Comparison of ENCODE assay signal across 8 mouse cellular contexts in the genomic region with DNA sequence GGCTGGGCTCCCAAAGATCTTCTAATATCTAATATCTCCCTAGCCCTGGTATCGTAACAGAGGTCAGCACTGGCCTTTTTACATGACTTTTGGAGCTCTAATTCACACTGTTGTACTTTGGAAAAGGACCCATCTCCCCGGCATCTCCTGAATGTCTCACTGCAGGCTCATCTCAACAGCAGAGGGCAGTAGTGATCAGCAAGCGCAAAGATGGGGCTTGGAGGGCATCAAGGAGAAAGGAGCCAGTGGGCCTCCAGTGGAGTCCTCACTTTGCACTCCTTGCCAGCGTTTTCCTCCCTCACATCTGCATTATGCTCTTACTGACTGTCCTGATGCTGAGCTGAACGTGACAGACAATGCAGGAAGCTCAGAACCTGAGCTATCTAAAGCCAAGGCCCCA. TPM values are rescaled to one million over a fixed set of nuclear protein-coding genes. Genes with fewer than 3 reads are reported as not detected.
A peak's percentile ranks its signal among the peaks of the same experiment; 100 is the strongest.
DNase-seq lines count a peak whose midpoint lies in the region; ATAC-seq and TF ChIP-seq lines count a peak whose summit lies in the region.

No protein-coding gene starts in this region.

- no peaks in the 10 kb centered on the region for H3K27me3 ChIP-seq in hindbrain, embryonic 11.5 days (ENCODE audit: control insufficient read depth, insufficient read depth, low read length)
- 0 out of 2 replicates have a peak, but pooled peaks cover under 1% of the 10 kb centered on the region for H3K27me3 ChIP-seq in hindbrain, embryonic 12.5 days

- H3K4me1 ChIP-seq in hindbrain, embryonic 11.5 days (replicated peaks; ENCODE audit: control insufficient read depth, insufficient read depth, low read length) = no peaks in the 10 kb centered on the region
- H3K4me1 ChIP-seq in hindbrain, embryonic 12.5 days = 0 out of 2 replicates have a peak, but pooled peaks cover 3% of the 10 kb centered on the region
- H3K4me1 ChIP-seq in cortical plate, adult 2 months (ENCODE audit: control insufficient read depth, insufficient read depth, low read length) = no peaks in the 10 kb centered on the region
- no peaks in the 10 kb centered on the region for H3K4me1 ChIP-seq in olfactory bulb, adult 2 months (ENCODE audit: control insufficient read depth, insufficient read depth, low read length)

- H3K27ac ChIP-seq in hindbrain, embryonic 11.5 days (ENCODE audit: low read depth, low read length) = no peak overlapping the region
- no peak overlapping the region for H3K27ac ChIP-seq in hindbrain, embryonic 12.5 days
- no peak overlapping the region for H3K27ac ChIP-seq in cortical plate, adult 2 months (ENCODE audit: insufficient read depth, low read length)
- H3K27ac ChIP-seq in olfactory bulb, adult 2 months (ENCODE audit: insufficient read depth, low read depth, low read length) = no peak overlapping the region

- WGBS in hindbrain, embryonic 11.5 days = 67% methylated on average over 5 of the region's 5 CpGs
- WGBS in hindbrain, embryonic 12.5 days = 54% methylated on average over 5 of the region's 5 CpGs
- WGBS in olfactory bulb, adult 2 months = 45% methylated on average over 5 of the region's 5 CpGs

- no peak overlapping the region for H3K9ac ChIP-seq in hindbrain, embryonic 11.5 days (ENCODE audit: low read depth, low read length)
- no peak overlapping the region for H3K9ac ChIP-seq in hindbrain, embryonic 12.5 days

- H3K4me2 ChIP-seq in hindbrain, embryonic 11.5 days (replicated peaks; ENCODE audit: low read depth, low read length) = no peak overlapping the region
- no peak overlapping the region for H3K4me2 ChIP-seq in hindbrain, embryonic 12.5 days (replicated peaks)

- H3K9me3 ChIP-seq in hindbrain, embryonic 11.5 days (ENCODE audit: control insufficient read depth, low read length) = no peaks in the 10 kb centered on the region
- no peaks in the 10 kb centered on the region for H3K9me3 ChIP-seq in hindbrain, embryonic 12.5 days (replicated peaks)

- H3K36me3 ChIP-seq in hindbrain, embryonic 11.5 days (ENCODE audit: control insufficient read depth, insufficient read depth, low read length) = no peaks in the 10 kb centered on the region
- peaks cover 6% of the 10 kb centered on the region; the same call in 1 of the 2 replicates for H3K36me3 ChIP-seq in hindbrain, embryonic 12.5 days

- peak; percentile 57 for DNase-seq in hindbrain, embryonic 11.5 days (ENCODE audit: low spot score)
- peak; percentile 39 for DNase-seq in right cerebral cortex, postnatal 4 days
- DNase-seq in right cerebral cortex, postnatal 25 days = no peak
- DNase-seq in yolk sac, embryonic 10.5 days (ENCODE audit: low spot score) = no peak
- no peak for DNase-seq in spleen, postnatal 4 days (ENCODE audit: low spot score in 2 of 2)

- no peak for ATAC-seq in hindbrain, embryonic 11.5 days (ENCODE audit: low FRiP score)
- ATAC-seq in hindbrain, embryonic 12.5 days (ENCODE audit: low FRiP score) = no peak

- TF ChIP-seq POLR2A in cortical plate, adult 2 months (IDR thresholded peaks at IDR 0.05; ENCODE audit: extremely low read depth, insufficient read depth, low read length) = no peak
- no peak for TF ChIP-seq POLR2A in olfactory bulb, adult 2 months (IDR thresholded peaks at IDR 0.05; ENCODE audit: insufficient read depth, low read depth, low read length)

- TF ChIP-seq CTCF in cortical plate, adult 2 months (IDR thresholded peaks at IDR 0.05; ENCODE audit: extremely low read depth, insufficient read depth, low read length) = peak; percentile 71
- TF ChIP-seq CTCF in olfactory bulb, adult 2 months (IDR thresholded peaks at IDR 0.05; ENCODE audit: insufficient read depth, low read depth, low read length) = peak; percentile 39; the same call in 1 of the 2 replicates

- no peak overlapping the region for H3K4me3 ChIP-seq in hindbrain, embryonic 11.5 days (ENCODE audit: low read depth, low read length)
- no peak overlapping the region for H3K4me3 ChIP-seq in hindbrain, embryonic 12.5 days
- no peak overlapping the region for H3K4me3 ChIP-seq in cortical plate, adult 2 months (ENCODE audit: insufficient read depth, low read length)
- no peak overlapping the region for H3K4me3 ChIP-seq in olfactory bulb, adult 2 months (ENCODE audit: insufficient read depth, low read depth, low read length)

RNA-seq across cellular contexts. Expression of a gene that starts 19.9 kb away (rescaled TPM):
- 48.7 and 57.8 TPM in 2 replicates for polyA plus RNA-seq in hindbrain, embryonic 11.5 days (2014; fragmentation: Nextera tagmentation; extraction: Ambion mirVana)
- 53.2 and 57.8 TPM in 2 replicates for polyA plus RNA-seq in hindbrain, embryonic 12.5 days (2016; fragmentation: Nextera tagmentation; extraction: Ambion mirVana)
- polyA plus RNA-seq in cortical plate, adult 2 months (2012; rRNA removed) = 17.1 and 22.2 TPM in 2 replicates
- not detected in 2 replicates for polyA plus RNA-seq in olfactory bulb, adult 2 months (2012; ENCODE audit: insufficient read depth, insufficient read length, low replicate concordance, missing spikeins)

RNA-seq across cellular contexts. Expression of a gene that starts 43.3 kb away (rescaled TPM):
- 0.78 and 1.3 TPM in 2 replicates for polyA plus RNA-seq in hindbrain, embryonic 11.5 days (2014; fragmentation: Nextera tagmentation; extraction: Ambion mirVana)
- 0.67 and 1.1 TPM in 2 replicates for polyA plus RNA-seq in hindbrain, embryonic 12.5 days (2016; fragmentation: Nextera tagmentation; extraction: Ambion mirVana)
- not detected in 2 replicates for polyA plus RNA-seq in cortical plate, adult 2 months (2012; rRNA removed)
- not detected in 2 replicates for polyA plus RNA-seq in olfactory bulb, adult 2 months (2012; ENCODE audit: insufficient read depth, insufficient read length, low replicate concordance, missing spikeins)

Comparison
In these comparisons a context has a peak if more than half of its experiments do, and no peak if none do; other contexts are left out.
1. DNase-seq: peak in hindbrain, embryonic 11.5 days (single experiment) and right cerebral cortex, postnatal 4 days (single experiment); none in right cerebral cortex, postnatal 25 days (single experiment), yolk sac, embryonic 10.5 days (single experiment) and spleen, postnatal 4 days (0 of 2).
2. RNA of a gene that starts 19.9 kb away (polyA plus RNA-seq): 53.2 to 57.8 TPM in hindbrain, embryonic 12.5 days, 48.7 to 57.8 TPM in hindbrain, embryonic 11.5 days and 17.1 to 22.2 TPM in cortical plate, adult 2 months; not detected in olfactory bulb, adult 2 months; every median in the first group is over 10 times any median in the second.